7 mouse cellular contexts compared by ENCODE assay signal in the genomic region with DNA sequence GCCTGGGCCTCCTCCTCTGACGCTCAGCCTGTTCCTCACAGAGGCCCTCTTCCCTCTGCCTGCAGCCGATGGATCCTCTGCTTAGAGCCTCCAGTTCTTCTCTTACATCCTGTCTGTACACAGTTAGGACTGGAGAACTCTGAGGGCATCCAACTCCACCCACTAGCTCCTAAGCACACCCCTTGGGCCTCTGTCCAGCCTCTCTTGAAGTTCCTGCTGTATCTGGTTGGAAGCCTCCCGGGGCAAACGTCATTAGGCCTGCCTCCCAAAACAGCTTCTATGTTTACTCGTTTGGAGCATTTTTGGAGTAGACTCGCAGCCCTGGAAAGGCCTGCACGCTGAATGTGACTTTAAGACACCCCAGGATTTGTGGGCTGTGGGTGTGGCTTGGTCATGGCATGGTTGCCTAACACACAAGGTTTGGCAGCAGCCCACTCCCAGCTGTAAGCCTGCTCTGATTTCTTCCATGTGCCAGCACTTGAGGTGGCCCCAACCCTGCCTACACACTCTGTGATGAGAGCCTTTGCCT. TPM values are rescaled to one million over a fixed set of nuclear protein-coding genes. Genes with fewer than 3 reads are reported as not detected.
DNase-seq lines count a peak whose midpoint lies in the region; ATAC-seq and TF ChIP-seq lines count a peak whose summit lies in the region.

A gene (minus strand): TSS at position 200 of the 529 bp plus-strand sequence.

- WGBS in hindbrain, postnatal 0 days = 51% methylated on average over 7 of the region's 7 CpGs
- WGBS in stomach, postnatal 0 days = 10% methylated on average over 7 of the region's 7 CpGs

- H3K9ac ChIP-seq in hindbrain, postnatal 0 days (replicated peaks; ENCODE audit: low read length) = peak within 1 kb of the TSS; percentile 29
- peak within 1 kb of the TSS; percentile 77 for H3K9ac ChIP-seq in stomach, postnatal 0 days (ENCODE audit: low read length)

- peak within 1 kb of the TSS; percentile 35 for H3K4me2 ChIP-seq in hindbrain, postnatal 0 days (ENCODE audit: low read depth, low read length)
- peak within 1 kb of the TSS; percentile 64 for H3K4me2 ChIP-seq in stomach, postnatal 0 days (replicated peaks; ENCODE audit: low read depth)

- no peaks in the 10 kb centered on the region for H3K9me3 ChIP-seq in hindbrain, postnatal 0 days (ENCODE audit: low read length)
- H3K9me3 ChIP-seq in stomach, postnatal 0 days (ENCODE audit: control insufficient read depth, low read length) = no peaks in the 10 kb centered on the region

- TF ChIP-seq EP300 in stomach, postnatal 0 days (optimal IDR thresholded peaks at IDR 0.05) = peak; percentile 47

- H3K36me3 ChIP-seq in hindbrain, postnatal 0 days (ENCODE audit: insufficient read depth, low read length) = no peaks in the 10 kb centered on the region
- no peaks in the 10 kb centered on the region for H3K36me3 ChIP-seq in stomach, postnatal 0 days (ENCODE audit: control insufficient read depth, insufficient read depth, low read length)

- H3K27ac ChIP-seq in brown adipose tissue, adult 24 weeks (replicated peaks; ENCODE audit: low read depth, low read length) = peak within 1 kb of the TSS; percentile 89
- H3K27ac ChIP-seq in hindbrain, postnatal 0 days = peak within 1 kb of the TSS; percentile 55
- peak within 1 kb of the TSS; percentile 94 for H3K27ac ChIP-seq in stomach, postnatal 0 days (replicated peaks)

- TF ChIP-seq CTCF in hindbrain, postnatal 0 days (IDR thresholded peaks at IDR 0.05; ENCODE audit: low read depth) = no peak
- no peak for TF ChIP-seq CTCF in stomach, postnatal 0 days (IDR thresholded peaks at IDR 0.05; ENCODE audit: low read depth)

- intact Hi-C loops in left cerebral cortex, postnatal 14 days (cut with DNase I) = no loop called here

- H3K27me3 ChIP-seq in hindbrain, postnatal 0 days (ENCODE audit: insufficient read depth, low read length) = no peaks in the 10 kb centered on the region
- H3K27me3 ChIP-seq in stomach, postnatal 0 days (ENCODE audit: control insufficient read depth, insufficient read depth, low read length) = no peaks in the 10 kb centered on the region

- peak; percentile 91 for ATAC-seq in hindbrain, postnatal 0 days
- ATAC-seq in megakaryocyte, adult 5-6 weeks (ENCODE audit: poor library complexity, severe bottlenecking) = peak; percentile 91
- ATAC-seq in stomach, postnatal 0 days (ENCODE audit: low FRiP score, low TSS enrichment) = peak; percentile 95

- peak; percentile 77 for DNase-seq in ZHBTc4 (ENCODE audit: low read depth, low spot score)
- peak; percentile 96 for DNase-seq in gastrocnemius, postnatal 25 days
- DNase-seq in hindbrain, postnatal 0 days (ENCODE audit: low spot score) = peak; percentile 78
- peak; percentile 57 to 77 for DNase-seq in left cerebral cortex, postnatal 14 days (ENCODE audit: low spot score in 2 of 2)
- DNase-seq in stomach, postnatal 0 days (ENCODE audit: low spot score) = peak; percentile 86

- H3K4me3 ChIP-seq in brown adipose tissue, adult 24 weeks (ENCODE audit: insufficient read depth, low read depth, low read length) = peak within 1 kb of the TSS; percentile 76
- peak within 1 kb of the TSS; percentile 10; the same call in 1 of the 2 replicates for H3K4me3 ChIP-seq in hindbrain, postnatal 0 days (ENCODE audit: low read length)
- H3K4me3 ChIP-seq in stomach, postnatal 0 days (ENCODE audit: low read depth, low read length) = peak within 1 kb of the TSS; percentile 46

- peaks cover 29% of the 10 kb centered on the region for H3K4me1 ChIP-seq in brown adipose tissue, adult 24 weeks (ENCODE audit: control insufficient read depth, insufficient read depth, insufficient read length, low read length)
- no peaks in the 10 kb centered on the region; the same call in 1 of the 2 replicates for H3K4me1 ChIP-seq in hindbrain, postnatal 0 days (ENCODE audit: insufficient read depth, low read length)
- H3K4me1 ChIP-seq in stomach, postnatal 0 days (replicated peaks; ENCODE audit: control insufficient read depth, insufficient read depth) = peaks cover 3% of the 10 kb centered on the region; the same call in 1 of the 2 replicates

RNA-seq across cellular contexts. Expression of the gene that starts here (rescaled TPM):
- 167 and 170 TPM in 2 replicates for polyA plus RNA-seq in brown adipose tissue, adult 24 weeks (2012; ENCODE audit: insufficient read depth, insufficient read length, missing spikeins)
- total RNA-seq in gastrocnemius, postnatal 25 days (2021) = 10 to 100 TPM; 40.3 to 54.5 TPM
- total RNA-seq in hindbrain, postnatal 0 days (2014; rRNA removed) = 32.9 and 43.6 TPM in 2 replicates
- polyA plus RNA-seq in hindbrain, postnatal 0 days (2015; fragmentation: Nextera tagmentation; extraction: Ambion mirVana) = 43.8 and 45.9 TPM in 2 replicates
- total RNA-seq in left cerebral cortex, postnatal 14 days (2021) = 10 to 100 TPM; 21.0 to 22.8 TPM
- 22.0 and 22.5 TPM in 2 replicates for total RNA-seq in megakaryocyte, adult 5-6 weeks (2015)
- 64.1 and 69.0 TPM in 2 replicates for total RNA-seq in megakaryocyte, adult 5-6 weeks (2017)
- polyA plus RNA-seq in stomach, postnatal 0 days (2015; fragmentation: Nextera tagmentation; extraction: Ambion mirVana) = 76.1 and 76.9 TPM in 2 replicates

Comparison
In these comparisons a context has a peak if more than half of its experiments do, and no peak if none do; other contexts are left out.
1. Peak in every context shown above with its lines: DNase-seq, ATAC-seq, H3K4me3 ChIP-seq and H3K27ac ChIP-seq.
2. H3K4me3 ChIP-seq: peak in every context shown above with its lines; median percentile 76 in brown adipose tissue, adult 24 weeks; 46 in stomach, postnatal 0 days; 10 in hindbrain, postnatal 0 days.